Mouse (Mus musculus) olfactory bulb, adult 2 months (tissue): ENCODE results near the gene Serac1.

Experiments used
- CTCF ChIP-seq: fragments of 200-500 bp; IDR thresholded peaks from 2 replicates; pipeline ENCODE4 v1.5.1; 2012; ENCODE audit warnings: low read depth, mild to moderate bottlenecking, low read length, moderate library complexity; ENCODE audit not compliant: insufficient read depth
- POLR2A ChIP-seq: fragments of 200-500 bp; IDR thresholded peaks from 2 replicates; pipeline ENCODE4 v1.6.1; 2012; ENCODE audit warnings: mild to moderate bottlenecking, low read depth, low read length, moderate library complexity; ENCODE audit not compliant: insufficient read depth

- TF ChIP-seq CTCF (no peak), POLR2A (no peak)
Measured at GRCm38 (mm10) chr17:6052801-6053200, 26.7 kb downstream of the Serac1 start.
